Mouse (Mus musculus) neural tube, embryonic 15.5 days (tissue): ENCODE data around the gene Emilin1. TPM values are rescaled to one million over a fixed set of nuclear protein-coding genes. Genes with fewer than 3 reads are reported as not detected.

Source experiments
- ATAC-seq: fragments of 200-750 bp; cut with Nextera tagmentation; 2 replicates; pipeline ENCODE4 v1.8.0; 2017; ENCODE audit warnings: mild to moderate bottlenecking, moderate TSS enrichment, moderate library complexity; ENCODE audit not compliant: low FRiP score
- H3K27ac ChIP-seq: fragments of 300-500 bp; sonication (generic); replicated peaks from 2 replicates; pipeline ENCODE4 v1.5.1; 2015; ENCODE audit warnings: mild to moderate bottlenecking, inconsistent platforms
- H3K27me3 ChIP-seq: fragments of 300-500 bp; sonication (generic); replicated peaks from 2 replicates; pipeline ENCODE4 v1.6.1; 2015; ENCODE audit warnings: inconsistent platforms
- H3K36me3 ChIP-seq: fragments of 300-500 bp; sonication (generic); 2 replicates; pipeline ENCODE4 v1.6.1; 2015; ENCODE audit warnings: inconsistent platforms
- H3K4me1 ChIP-seq: fragments of 300-500 bp; sonication (generic); 2 replicates; pipeline ENCODE4 v1.6.1; 2015; ENCODE audit warnings: inconsistent platforms
- H3K4me2 ChIP-seq: fragments of 300-500 bp; sonication (generic); 2 replicates; pipeline ENCODE4 v1.6.1; 2015; ENCODE audit warnings: inconsistent platforms, mild to moderate bottlenecking, moderate library complexity
- H3K4me3 ChIP-seq: fragments of 300-500 bp; sonication (generic); replicated peaks from 2 replicates; pipeline ENCODE4 v1.5.1; 2015; ENCODE audit warnings: mild to moderate bottlenecking, inconsistent platforms
- H3K9ac ChIP-seq: fragments of 300-500 bp; sonication (generic); replicated peaks from 2 replicates; pipeline ENCODE4 v1.6.1; 2015; ENCODE audit warnings: mild to moderate bottlenecking, inconsistent platforms
- H3K9me3 ChIP-seq: fragments of 300-500 bp; sonication (generic); replicated peaks from 2 replicates; pipeline ENCODE4 v1.6.1; 2016; ENCODE audit warnings: inconsistent platforms
- WGBS: fragments of 180-500 bp; shearing (Covaris S2); methylation state at CpG from one replicate; pipeline ENCODE4 v1.1.7; 2015; ENCODE audit warnings: mixed read lengths; 5-methylcytosine and 5-hydroxymethylcytosine counted together
- polyA plus RNA-seq: library from polyadenylated mRNA; unstranded; fragments of >200 nt; fragmentation: Nextera tagmentation; extraction: Ambion mirVana; gene quantifications from 2 replicates; pipeline ENCODE4 v1.2.1, GENCODE M21; 2015

Gene Emilin1
- polyA plus RNA-seq, 1 experiment from 2014 or later: 24.5 TPM

DNA sequence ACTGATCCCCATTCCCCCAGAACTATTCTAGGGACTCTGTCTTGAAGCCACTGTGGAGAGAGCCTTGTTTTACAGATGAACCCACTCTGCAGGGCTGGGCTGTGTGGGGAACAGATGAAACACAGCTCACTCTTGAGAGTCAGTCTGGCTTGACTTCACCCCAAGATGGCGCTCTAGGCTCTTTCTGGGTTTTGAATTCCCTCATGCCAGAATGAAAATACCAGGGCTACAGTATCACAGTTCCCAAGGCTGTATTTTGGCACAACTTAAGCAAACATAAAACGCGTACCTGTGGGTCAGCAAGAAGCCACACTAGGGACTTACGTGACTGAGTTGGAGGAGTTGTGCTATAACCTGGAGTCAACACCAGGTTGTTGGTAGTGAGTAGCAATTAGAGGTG, 16.9 kb downstream of the Emilin1 start:
- Histone ChIP-seq H3K9me3 (no peaks in the 10 kb centered on the region), H3K4me3 (no peak overlapping the region), H3K9ac (no peak overlapping the region), H3K27ac (no peak overlapping the region), H3K4me1 (0 out of 2 replicates have a peak, but pooled peaks cover 8% of the 10 kb centered on the region), H3K36me3 (peaks cover 14% of the 10 kb centered on the region; the same call in 1 of the 2 replicates), H3K4me2 (no peak overlapping the region), H3K27me3 (no peaks in the 10 kb centered on the region)
- ATAC-seq: no peak
- 43% methylated on average over 4 of the region's 4 CpGs for WGBS

GRCm38 (mm10) chr5:30930846-30931245, 17.6 kb downstream of the Emilin1 start:
- Histone ChIP-seq H3K36me3 (peaks cover 14% of the 10 kb centered on the region; the same call in 1 of the 2 replicates), H3K4me2 (no peak overlapping the region), H3K9me3 (no peaks in the 10 kb centered on the region), H3K27me3 (no peaks in the 10 kb centered on the region), H3K4me3 (no peak overlapping the region), H3K9ac (no peak overlapping the region), H3K4me1 (0 out of 2 replicates have a peak, but pooled peaks cover 8% of the 10 kb centered on the region), H3K27ac (no peak overlapping the region)
- no peak for ATAC-seq
- 84% methylated on average over 6 of the region's 6 CpGs for WGBS

GRCm38 (mm10) chr5:30931378-30931777, 18.2 kb downstream of the Emilin1 start:
- Histone ChIP-seq H3K4me3 (no peak overlapping the region), H3K9ac (no peak overlapping the region), H3K27ac (no peak overlapping the region), H3K4me2 (no peak overlapping the region), H3K36me3 (peaks cover 14% of the 10 kb centered on the region; the same call in 1 of the 2 replicates), H3K4me1 (0 out of 2 replicates have a peak, but pooled peaks cover 8% of the 10 kb centered on the region), H3K9me3 (no peaks in the 10 kb centered on the region), H3K27me3 (no peaks in the 10 kb centered on the region)
- ATAC-seq: no peak
- 89% methylated on average over 4 of the region's 4 CpGs for WGBS

DNA sequence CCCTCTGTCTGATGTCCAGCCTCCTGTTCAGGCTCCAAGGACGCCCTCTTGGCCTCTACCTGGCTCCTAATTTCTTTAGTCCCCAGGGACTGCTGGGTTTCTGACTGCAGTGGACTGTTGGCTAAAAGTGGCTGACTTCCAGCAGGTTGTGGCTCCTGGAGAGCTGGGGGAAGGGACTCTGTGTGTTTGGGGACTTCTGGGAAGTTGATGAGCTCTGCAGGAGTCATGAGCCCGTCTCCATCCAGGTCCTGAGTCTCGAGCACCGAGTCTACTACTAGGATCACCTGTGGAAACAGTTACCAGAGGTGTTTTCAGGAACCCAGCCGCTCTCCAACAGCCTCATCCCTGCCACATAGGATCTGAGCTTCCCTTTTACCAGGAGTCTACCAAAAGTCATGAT, 20.5 kb downstream of the Emilin1 start:
- ATAC-seq: no peak
- no peaks in the 10 kb centered on the region for H3K4me1 ChIP-seq
- no peak overlapping the region for H3K9ac ChIP-seq
- no peaks in the 10 kb centered on the region for H3K27me3 ChIP-seq
- no peak overlapping the region for H3K4me3 ChIP-seq
- no peaks in the 10 kb centered on the region for H3K9me3 ChIP-seq
- 73% methylated on average over 5 of the region's 5 CpGs for WGBS
- no peak overlapping the region for H3K4me2 ChIP-seq
- H3K27ac ChIP-seq: no peak overlapping the region
- peaks cover 14% of the 10 kb centered on the region; the same call in 1 of the 2 replicates for H3K36me3 ChIP-seq

- Histone ChIP-seq H3K4me1 (no peaks in the 10 kb centered on the region), H3K4me3 (no peak overlapping the region), H3K36me3 (peaks cover 14% of the 10 kb centered on the region; the same call in 1 of the 2 replicates), H3K9ac (no peak overlapping the region), H3K27ac (no peak overlapping the region), H3K4me2 (no peak overlapping the region), H3K27me3 (no peaks in the 10 kb centered on the region), H3K9me3 (no peaks in the 10 kb centered on the region)
- ATAC-seq: no peak
- WGBS: 92% methylated on average over 5 of the region's 5 CpGs
These were observed 21.7 kb downstream of the Emilin1 start for GRCm38 (mm10) chr5:30934725-30935461.

DNA sequence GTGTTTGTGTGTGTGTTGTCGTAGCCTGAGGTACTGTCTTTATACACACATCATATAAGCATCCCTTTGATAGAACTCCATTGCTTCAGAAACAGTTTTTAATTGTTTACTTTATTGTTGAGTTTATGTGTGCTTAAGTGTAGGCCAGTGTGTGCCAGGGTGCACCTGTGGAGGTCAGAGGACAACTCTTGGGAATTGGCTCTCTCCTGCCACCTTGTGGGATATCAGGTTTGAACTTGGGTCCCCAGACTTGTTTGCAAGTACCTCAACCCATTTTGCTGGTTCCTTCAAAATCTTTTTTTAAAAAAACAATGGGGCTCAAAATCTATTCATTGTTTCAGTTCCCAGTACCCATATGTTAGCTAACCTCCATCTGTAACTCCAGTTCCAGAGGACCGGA, 29.8 kb downstream of the Emilin1 start:
- Histone ChIP-seq H3K27ac (no peak overlapping the region), H3K9me3 (no peaks in the 10 kb centered on the region), H3K4me3 (no peak overlapping the region), H3K9ac (no peak overlapping the region), H3K4me2 (no peak overlapping the region), H3K4me1 (peaks cover 14% of the 10 kb centered on the region), H3K27me3 (no peaks in the 10 kb centered on the region; the same call in 1 of the 2 replicates), H3K36me3 (no peaks in the 10 kb centered on the region)
- 90% methylated on average over 2 of the region's 2 CpGs for WGBS
- no peak for ATAC-seq

GRCm38 (mm10) chr5:30944344-30944743, 31.1 kb downstream of the Emilin1 start:
- no peaks in the 10 kb centered on the region; the same call in 1 of the 2 replicates for H3K27me3 ChIP-seq
- H3K9me3 ChIP-seq: no peaks in the 10 kb centered on the region
- 92% methylated on average over 6 of the region's 6 CpGs for WGBS
- peak overlapping the region; percentile 63 for H3K4me3 ChIP-seq
- peak overlapping the region; percentile 93 for H3K4me2 ChIP-seq
- no peak overlapping the region for H3K9ac ChIP-seq
- no peak overlapping the region for H3K27ac ChIP-seq
- peaks cover 21% of the 10 kb centered on the region for H3K4me1 ChIP-seq
- ATAC-seq: no peak
- H3K36me3 ChIP-seq: no peaks in the 10 kb centered on the region

DNA sequence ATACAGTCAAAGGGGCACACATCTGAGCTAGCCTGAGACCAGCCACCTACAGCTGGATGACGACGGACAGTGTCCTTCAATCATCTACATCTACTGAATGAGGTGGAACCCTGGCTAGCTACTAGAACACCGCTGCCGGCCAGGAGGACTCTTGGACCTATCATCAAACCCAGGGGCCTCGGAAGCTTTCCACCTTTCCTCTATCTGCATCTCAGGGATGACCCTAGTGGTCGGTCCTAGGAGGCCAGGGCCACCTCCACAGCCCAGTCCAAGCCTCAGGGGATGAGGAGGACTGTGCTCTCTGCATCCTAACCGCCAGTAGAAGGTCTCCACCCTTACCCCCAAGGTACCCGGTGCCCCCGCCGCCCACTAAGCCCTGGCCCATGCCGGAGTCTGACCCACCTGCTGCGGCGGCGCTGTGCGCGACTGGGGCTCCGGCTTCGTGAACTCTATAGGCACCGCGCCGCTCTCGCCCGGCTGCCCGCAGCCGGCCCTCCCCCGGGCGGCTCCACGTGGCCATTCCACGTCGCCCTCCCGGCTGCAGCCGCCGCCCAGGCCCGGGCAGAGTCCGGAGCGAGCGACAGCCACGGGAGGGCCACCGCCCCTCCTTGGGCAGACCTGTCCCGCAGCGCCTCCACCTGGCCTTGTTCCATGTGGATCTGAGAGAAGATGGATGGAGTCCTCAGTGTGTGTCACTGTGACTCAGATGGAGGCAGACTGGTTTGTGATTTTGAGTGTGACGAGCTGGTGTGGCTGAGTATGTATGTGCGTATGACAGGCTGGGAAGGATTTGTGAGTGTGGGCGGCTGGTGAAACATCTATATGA, 32.0 kb downstream of the Emilin1 start, which contains the start of gene Cgref1:
TSS of gene Cgref1 (minus strand) at position 636 of the 826 bp plus-strand sequence.
- Histone ChIP-seq H3K27ac (peak within 1 kb of the TSS; percentile 49), H3K4me1 (peaks cover 27% of the 10 kb centered on the region), H3K4me3 (peak within 1 kb of the TSS; percentile 63), H3K4me2 (peak within 1 kb of the TSS; percentile 93), H3K9me3 (no peaks in the 10 kb centered on the region), H3K27me3 (no peaks in the 10 kb centered on the region; the same call in 1 of the 2 replicates), H3K36me3 (no peaks in the 10 kb centered on the region), H3K9ac (peak within 1 kb of the TSS; percentile 74)
- ATAC-seq: peak; percentile 79
- WGBS: 5% methylated on average over 44 of the region's 44 CpGs

DNA sequence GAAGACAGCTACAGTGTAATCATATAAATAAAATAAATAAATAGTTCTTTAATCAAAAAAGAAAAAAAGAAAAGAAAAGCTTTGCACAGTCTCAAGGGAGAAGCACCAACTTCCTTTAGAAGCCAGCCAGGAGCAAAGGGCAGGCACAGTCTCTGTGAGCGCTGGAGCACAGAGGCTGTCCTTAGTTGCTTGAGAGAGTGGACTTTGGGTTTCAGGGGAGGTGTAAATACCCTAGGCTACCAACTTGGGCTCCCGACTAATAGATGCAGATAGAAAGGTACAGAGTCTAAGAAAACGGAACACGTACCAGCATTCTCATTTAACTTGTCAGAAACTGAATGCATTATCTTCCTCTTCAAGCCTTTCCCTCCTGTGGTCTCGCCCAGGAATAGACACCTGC, 35.4 kb downstream of the Emilin1 start:
- H3K27ac ChIP-seq: no peak overlapping the region
- ATAC-seq: no peak

GRCm38 (mm10) chr5:30949654-30950326, 36.6 kb downstream of the Emilin1 start:
- no peaks in the 10 kb centered on the region for H3K9me3 ChIP-seq
- ATAC-seq: peak; percentile 86
- under 1% methylated on average over 31 of the region's 31 CpGs for WGBS

More for the DNA sequence above, 35.4 kb downstream of the Emilin1 start:
- peaks cover 14% of the 10 kb centered on the region for H3K36me3 ChIP-seq
- no peaks in the 10 kb centered on the region; the same call in 1 of the 2 replicates for H3K27me3 ChIP-seq
- H3K4me2 ChIP-seq: no peak overlapping the region
- no peak overlapping the region for H3K4me3 ChIP-seq
- H3K9ac ChIP-seq: no peak overlapping the region
- H3K9me3 ChIP-seq: no peaks in the 10 kb centered on the region
- 86% methylated on average over 5 of the region's 5 CpGs for WGBS
- peaks cover 36% of the 10 kb centered on the region for H3K4me1 ChIP-seq

DNA sequence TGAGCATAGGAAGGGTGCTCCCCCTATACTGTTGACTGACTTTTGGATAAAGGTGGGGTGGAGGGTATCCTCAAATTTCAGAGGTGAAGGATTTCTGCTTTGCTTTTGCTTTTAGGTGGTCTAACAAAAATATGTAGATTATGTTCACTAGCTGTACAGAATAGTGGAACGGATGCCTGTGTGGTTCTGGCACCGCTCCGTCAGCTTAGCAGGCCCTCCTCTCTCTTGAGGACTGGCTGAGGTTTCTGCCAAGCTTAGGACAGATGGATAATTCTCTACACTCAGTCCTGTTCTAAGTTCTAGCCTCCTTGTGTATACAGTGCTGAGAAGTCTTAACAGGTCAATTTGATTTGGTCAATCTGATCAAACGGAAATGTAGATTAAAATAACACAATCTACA, 37.2 kb downstream of the Emilin1 start:
- ATAC-seq: no peak; the same call in 1 of the 2 replicates
- Histone ChIP-seq H3K4me3 (peak overlapping the region; percentile 55), H3K4me1 (peaks cover 29% of the 10 kb centered on the region), H3K9me3 (no peaks in the 10 kb centered on the region), H3K27ac (peak overlapping the region; percentile 81), H3K27me3 (no peaks in the 10 kb centered on the region; the same call in 1 of the 2 replicates), H3K36me3 (peaks cover 33% of the 10 kb centered on the region), H3K9ac (peak overlapping the region; percentile 54), H3K4me2 (peak overlapping the region; percentile 88)
- WGBS: 56% methylated on average over 4 of the region's 4 CpGs

More at GRCm38 (mm10) chr5:30949654-30950326, 36.6 kb downstream of the Emilin1 start:
- peak overlapping the region; percentile 54 for H3K9ac ChIP-seq
- peaks cover 36% of the 10 kb centered on the region for H3K4me1 ChIP-seq
- H3K27me3 ChIP-seq: no peaks in the 10 kb centered on the region; the same call in 1 of the 2 replicates
- H3K4me3 ChIP-seq: peak overlapping the region; percentile 55
- H3K36me3 ChIP-seq: peaks cover 26% of the 10 kb centered on the region
- peak overlapping the region; percentile 88 for H3K4me2 ChIP-seq
- peak overlapping the region; percentile 81 for H3K27ac ChIP-seq
